Mouse (Mus musculus) small intestine, adult 2 months (tissue): ENCODE data around the gene Wnk4. TPM values are rescaled to one million over a fixed set of nuclear protein-coding genes. Genes with fewer than 3 reads are reported as not detected.

ENCODE experiments used
- H3K27ac ChIP-seq: fragments of 200-500 bp; 2 replicates; pipeline ENCODE4 v1.5.1; 2012; ENCODE audit warnings: low read depth, low read length, control low read depth, inconsistent platforms; ENCODE audit not compliant: insufficient read depth
- H3K27me3 ChIP-seq: fragments of 200-500 bp; 2 replicates; pipeline ENCODE4 v1.6.1; 2012; ENCODE audit warnings: mild to moderate bottlenecking, moderate library complexity, low read length, inconsistent platforms; ENCODE audit not compliant: control insufficient read depth, insufficient read depth
- H3K36me3 ChIP-seq: fragments of 200-500 bp; 2 replicates; pipeline ENCODE4 v1.6.1; 2012; ENCODE audit warnings: mild to moderate bottlenecking, low read length, control low read depth, inconsistent platforms; ENCODE audit not compliant: control insufficient read depth, insufficient read depth
- H3K4me1 ChIP-seq: fragments of 200-500 bp; 2 replicates; pipeline ENCODE4 v1.6.1; 2012; ENCODE audit warnings: low read length, inconsistent platforms, mixed read lengths; ENCODE audit not compliant: control insufficient read depth, insufficient read depth, insufficient read length
- H3K4me3 ChIP-seq: fragments of 200-500 bp; 2 replicates; pipeline ENCODE4 v1.5.1; 2012; ENCODE audit warnings: low read depth, mild to moderate bottlenecking, control low read depth, inconsistent platforms, low read length, moderate library complexity
- CTCF ChIP-seq: fragments of 200-500 bp; IDR thresholded peaks from 2 replicates; pipeline ENCODE4 v1.5.1; 2012; ENCODE audit warnings: low read depth, mild to moderate bottlenecking, control low read depth, inconsistent platforms, low read length, moderate library complexity, mixed read lengths; ENCODE audit not compliant: insufficient replicate concordance, insufficient read length; ENCODE audit errors: extremely low read depth
- POLR2A ChIP-seq: fragments of 200-500 bp; IDR thresholded peaks from 2 replicates; pipeline ENCODE4 v1.6.1; 2012; ENCODE audit warnings: low read depth, mild to moderate bottlenecking, control low read depth, inconsistent platforms, low read length, moderate library complexity
- WGBS: fragments of 180-500 bp; shearing (Covaris S2); methylation state at CpG from one replicate; pipeline ENCODE4 v1.1.7; 2018; 5-methylcytosine and 5-hydroxymethylcytosine counted together
- polyA plus RNA-seq: library from polyadenylated mRNA; depleted of rRNA; stranded (reverse); fragments of >200 nt; gene quantifications from 2 replicates; pipeline ENCODE4 v1.2.3, GENCODE M21; 2012

Gene Wnk4
- polyA plus RNA-seq, 1 experiment, result 7.9 TPM

GRCm38 (mm10) chr11:101238071-101238647 is 22.2 kb upstream of the Wnk4 start:
- no peaks in the 10 kb centered on the region for H3K4me1 ChIP-seq
- no peak overlapping the region for H3K27ac ChIP-seq
- H3K27me3 ChIP-seq, result 0 out of 2 replicates have a peak, but pooled peaks cover 2% of the 10 kb centered on the region
- no peak overlapping the region for H3K4me3 ChIP-seq
- no peaks in the 10 kb centered on the region for H3K36me3 ChIP-seq
- TF ChIP-seq CTCF (no peak), POLR2A (no peak)
- 60% methylated on average over 5 of the region's 5 CpGs for WGBS

- Histone ChIP-seq H3K27me3 (peaks cover 13% of the 10 kb centered on the region; the same call in 1 of the 2 replicates), H3K36me3 (no peaks in the 10 kb centered on the region), H3K4me1 (peaks cover 13% of the 10 kb centered on the region), H3K4me3 (no peak overlapping the region), H3K27ac (peak overlapping the region; percentile 60; the same call in 1 of the 2 replicates)
- WGBS, result 28% methylated on average over 4 of the region's 4 CpGs
- TF ChIP-seq CTCF (no peak), POLR2A (no peak)
Measured at GRCm38 (mm10) chr11:101245071-101245470, 15.3 kb upstream of the Wnk4 start.

- Histone ChIP-seq H3K4me3 (peak within 1 kb of the TSS; percentile 71), H3K4me1 (peaks cover 13% of the 10 kb centered on the region), H3K36me3 (no peaks in the 10 kb centered on the region), H3K27ac (peak within 1 kb of the TSS; percentile 62), H3K27me3 (peaks cover 12% of the 10 kb centered on the region; the same call in 1 of the 2 replicates)
- WGBS, result 3% methylated on average over 63 of the region's 63 CpGs
- TF ChIP-seq POLR2A, result no peak
- no peak for TF ChIP-seq CTCF
Measured at GRCm38 (mm10) chr11:101245855-101246701, 14.3 kb upstream of the Wnk4 start, which contains the start of gene Ramp2. Ramp2 (plus strand) TSS chr11:101246028.

GRCm38 (mm10) chr11:101246702-101247012 is 13.7 kb upstream of the Wnk4 start:
- Histone ChIP-seq H3K36me3 (no peaks in the 10 kb centered on the region), H3K4me1 (peaks cover 13% of the 10 kb centered on the region), H3K27me3 (peaks cover 11% of the 10 kb centered on the region; the same call in 1 of the 2 replicates), H3K4me3 (peak overlapping the region; percentile 71), H3K27ac (peak overlapping the region; percentile 62)
- 43% methylated on average over 7 of the region's 7 CpGs for WGBS
- no peak for TF ChIP-seq POLR2A
- TF ChIP-seq CTCF, result no peak

GRCm38 (mm10) chr11:101247521-101248030 is 12.8 kb upstream of the Wnk4 start:
- Histone ChIP-seq H3K27me3 (peaks cover 11% of the 10 kb centered on the region; the same call in 1 of the 2 replicates), H3K27ac (no peak overlapping the region), H3K4me1 (peaks cover 13% of the 10 kb centered on the region), H3K4me3 (0 out of 2 replicates have a peak overlapping the region, but pooled peaks have one; percentile 10), H3K36me3 (no peaks in the 10 kb centered on the region)
- WGBS, result 86% methylated on average over 6 of the region's 6 CpGs
- TF ChIP-seq POLR2A (no peak), CTCF (no peak)

GRCm38 (mm10) chr11:101248258-101248994 is 11.9 kb upstream of the Wnk4 start:
- TF ChIP-seq CTCF (peak; percentile 35; the same call in 1 of the 2 replicates), POLR2A (no peak)
- no peak overlapping the region for H3K4me3 ChIP-seq
- peaks cover 11% of the 10 kb centered on the region; the same call in 1 of the 2 replicates for H3K27me3 ChIP-seq
- no peak overlapping the region for H3K27ac ChIP-seq
- H3K36me3 ChIP-seq, result no peaks in the 10 kb centered on the region
- WGBS, result 40% methylated on average over 14 of the region's 14 CpGs
- peaks cover 16% of the 10 kb centered on the region for H3K4me1 ChIP-seq
